Mouse (Mus musculus): ENCODE data around the gene A830031A19Rik. TPM values are rescaled to one million over a fixed set of nuclear protein-coding genes. Genes with fewer than 3 reads are reported as not detected.

Gene A830031A19Rik
- total and polyA plus RNA-seq, 3 experiments, result not detected

- H3K27me3 ChIP-seq (ENCODE audit: control insufficient read depth in 1 of 2, insufficient read depth in 2 of 2, low read length in 2 of 2), result peaks cover 1 to 10% of the 10 kb centered on the region in 2 experiments; a peak in 3 of 4 replicates
- H3K4me1 ChIP-seq (ENCODE audit: control insufficient read depth in 1 of 2, insufficient read depth in 2 of 2, low read length in 2 of 2), result no peaks in the 10 kb centered on the region
- H3K36me3 ChIP-seq (ENCODE audit: control insufficient read depth in 1 of 2, insufficient read depth in 2 of 2, low read length in 2 of 2), result no peaks in the 10 kb centered on the region
- no peak overlapping the region for H3K27ac ChIP-seq (ENCODE audit: control insufficient read depth, low read depth, low read length)
- no peak for DNase-seq (ENCODE audit: low read depth, low spot score)
- H3K4me3 ChIP-seq (ENCODE audit: control insufficient read depth in 1 of 2, insufficient read depth in 1 of 2, low read depth in 2 of 2, low read length in 2 of 2), result no peak overlapping the region
- H3K79me2 ChIP-seq (ENCODE audit: control insufficient read depth, insufficient read depth, low read length, poor library complexity), result no peaks in the 10 kb centered on the region
- no peak overlapping the region for H3K9ac ChIP-seq (ENCODE audit: control insufficient read depth, low read depth, low read length, poor library complexity, severe bottlenecking)
- H3K9me3 ChIP-seq (replicated peaks; ENCODE audit: insufficient read depth, low read length), result no peaks in the 10 kb centered on the region
- TF ChIP-seq E2F4 (IDR thresholded peaks at IDR 0.05; ENCODE audit: borderline replicate concordance, low read depth, low read length) (no peak), GATA1 (IDR thresholded peaks at IDR 0.05; ENCODE audit: low read depth, low read length) (no peak), ZNF384 (IDR thresholded peaks at IDR 0.05; ENCODE audit: low read depth, low read length) (no peak), EP300 (IDR thresholded peaks at IDR 0.05; ENCODE audit: low read depth in 1 of 2, low read length in 2 of 2) (no peak), USF2 (IDR thresholded peaks at IDR 0.05; ENCODE audit: borderline replicate concordance in 1 of 2, insufficient read depth in 1 of 2, low read depth in 1 of 2, low read length in 2 of 2) (no peak), UBTF (IDR thresholded peaks at IDR 0.05; ENCODE audit: borderline replicate concordance, insufficient read depth, low read depth, low read length) (no peak), CHD1 (IDR thresholded peaks at IDR 0.05; ENCODE audit: low read depth, low read length) (no peak), RCOR1 (IDR thresholded peaks at IDR 0.05; ENCODE audit: low read depth, low read length) (no peak)
Observed at GRCm38 (mm10) chr11:24064221-24064620, 10.6 kb downstream of the A830031A19Rik start.

GRCm38 (mm10) chr11:24062495-24063096 lies 12.3 kb downstream of the A830031A19Rik start:
- no peaks in the 10 kb centered on the region for H3K36me3 ChIP-seq (ENCODE audit: control insufficient read depth in 1 of 2, insufficient read depth in 2 of 2, low read length in 2 of 2)
- no peak overlapping the region for H3K4me3 ChIP-seq (ENCODE audit: control insufficient read depth in 1 of 2, insufficient read depth in 1 of 2, low read depth in 2 of 2, low read length in 2 of 2)
- H3K9ac ChIP-seq (ENCODE audit: control insufficient read depth, low read depth, low read length, poor library complexity, severe bottlenecking), result no peak overlapping the region
- no peak overlapping the region for H3K27ac ChIP-seq (ENCODE audit: control insufficient read depth, low read depth, low read length)
- H3K27me3 ChIP-seq (ENCODE audit: control insufficient read depth in 1 of 2, insufficient read depth in 2 of 2, low read length in 2 of 2), result peaks cover 6 to 13% of the 10 kb centered on the region in 2 experiments
- DNase-seq (ENCODE audit: low read depth, low spot score), result no peak
- H3K4me1 ChIP-seq (ENCODE audit: control insufficient read depth in 1 of 2, insufficient read depth in 2 of 2, low read length in 2 of 2), result no peaks in the 10 kb centered on the region
- TF ChIP-seq USF1 (IDR thresholded peaks at IDR 0.05; ENCODE audit: low read depth, low read length) (no peak), ZNF384 (IDR thresholded peaks at IDR 0.05; ENCODE audit: low read depth, low read length) (no peak), ZMIZ1 (IDR thresholded peaks at IDR 0.05; ENCODE audit: low read depth, low read length) (no peak)
- H3K79me2 ChIP-seq (ENCODE audit: control insufficient read depth, insufficient read depth, low read length, poor library complexity), result no peaks in the 10 kb centered on the region
- H3K9me3 ChIP-seq (replicated peaks; ENCODE audit: insufficient read depth, low read length), result no peaks in the 10 kb centered on the region

- Histone ChIP-seq H3K27me3 (ENCODE audit: control insufficient read depth in 1 of 2, insufficient read depth in 2 of 2, low read length in 2 of 2) (peaks cover 8 to 13% of the 10 kb centered on the region in 2 experiments), H3K4me3 (ENCODE audit: control insufficient read depth in 1 of 2, insufficient read depth in 1 of 2, low read depth in 2 of 2, low read length in 2 of 2) (no peak overlapping the region), H3K27ac (ENCODE audit: control insufficient read depth, low read depth, low read length) (no peak overlapping the region), H3K9me3 (replicated peaks; ENCODE audit: insufficient read depth, low read length) (no peaks in the 10 kb centered on the region), H3K9ac (ENCODE audit: control insufficient read depth, low read depth, low read length, poor library complexity, severe bottlenecking) (no peak overlapping the region), H3K79me2 (ENCODE audit: control insufficient read depth, insufficient read depth, low read length, poor library complexity) (no peaks in the 10 kb centered on the region), H3K36me3 (ENCODE audit: control insufficient read depth in 1 of 2, insufficient read depth in 2 of 2, low read length in 2 of 2) (no peaks in the 10 kb centered on the region), H3K4me1 (ENCODE audit: control insufficient read depth in 1 of 2, insufficient read depth in 2 of 2, low read length in 2 of 2) (no peaks in the 10 kb centered on the region)
- DNase-seq (ENCODE audit: low read depth, low spot score), result no peak
- TF ChIP-seq USF1 (IDR thresholded peaks at IDR 0.05; ENCODE audit: low read depth, low read length) (peak; percentile 24; the same call in 1 of the 2 replicates), GATA1 (IDR thresholded peaks at IDR 0.05; ENCODE audit: low read depth, low read length) (no peak)
Observed at GRCm38 (mm10) chr11:24061819-24062218, 13.0 kb downstream of the A830031A19Rik start.

Measured in MEL (cell line).